Mouse (Mus musculus) hindbrain, embryonic 12.5 days (tissue): ENCODE data around the gene Adh1. TPM values are rescaled to one million over a fixed set of nuclear protein-coding genes. Genes with fewer than 3 reads are reported as not detected.

ENCODE experiments used
- ATAC-seq: fragments of 200-750 bp; cut with Nextera tagmentation; 2 replicates; pipeline ENCODE4 v1.8.0; 2017; ENCODE audit warnings: moderate TSS enrichment; ENCODE audit not compliant: low FRiP score
- H3K27ac ChIP-seq: fragments of 300-500 bp; sonication (generic); 2 replicates; pipeline ENCODE4 v1.5.1; 2016; ENCODE audit warnings: mild to moderate bottlenecking
- H3K27me3 ChIP-seq: fragments of 300-500 bp; sonication (generic); 2 replicates; pipeline ENCODE4 v1.6.1; 2016; ENCODE audit warnings: mild to moderate bottlenecking
- H3K36me3 ChIP-seq: fragments of 300-500 bp; sonication (generic); 2 replicates; pipeline ENCODE4 v1.6.1; 2016; ENCODE audit warnings: mild to moderate bottlenecking
- H3K4me1 ChIP-seq: fragments of 300-500 bp; sonication (generic); 2 replicates; pipeline ENCODE4 v1.6.1; 2016
- H3K4me2 ChIP-seq: fragments of 300-500 bp; sonication (generic); replicated peaks from 2 replicates; pipeline ENCODE4 v1.6.1; 2016; ENCODE audit warnings: mild to moderate bottlenecking
- H3K4me3 ChIP-seq: fragments of 300-500 bp; sonication (generic); 2 replicates; pipeline ENCODE4 v1.5.1; 2016; ENCODE audit warnings: mild to moderate bottlenecking
- H3K9ac ChIP-seq: fragments of 300-500 bp; sonication (generic); 2 replicates; pipeline ENCODE4 v1.6.1; 2016; ENCODE audit warnings: mild to moderate bottlenecking, moderate library complexity
- H3K9me3 ChIP-seq: fragments of 300-500 bp; sonication (generic); replicated peaks from 2 replicates; pipeline ENCODE4 v1.6.1; 2016; ENCODE audit warnings: mild to moderate bottlenecking
- WGBS: fragments of 180-500 bp; shearing (Covaris S2); methylation state at CpG from one replicate; pipeline ENCODE4 v1.1.7; 2016; 5-methylcytosine and 5-hydroxymethylcytosine counted together
- polyA plus RNA-seq: library from polyadenylated mRNA; unstranded; fragments of >200 nt; fragmentation: Nextera tagmentation; extraction: Ambion mirVana; gene quantifications from 2 replicates; pipeline ENCODE4 v1.2.1, GENCODE M21; 2016

The Adh1 gene
- polyA plus RNA-seq, 1 experiment from 2014 or later = 0.39 TPM

DNA sequence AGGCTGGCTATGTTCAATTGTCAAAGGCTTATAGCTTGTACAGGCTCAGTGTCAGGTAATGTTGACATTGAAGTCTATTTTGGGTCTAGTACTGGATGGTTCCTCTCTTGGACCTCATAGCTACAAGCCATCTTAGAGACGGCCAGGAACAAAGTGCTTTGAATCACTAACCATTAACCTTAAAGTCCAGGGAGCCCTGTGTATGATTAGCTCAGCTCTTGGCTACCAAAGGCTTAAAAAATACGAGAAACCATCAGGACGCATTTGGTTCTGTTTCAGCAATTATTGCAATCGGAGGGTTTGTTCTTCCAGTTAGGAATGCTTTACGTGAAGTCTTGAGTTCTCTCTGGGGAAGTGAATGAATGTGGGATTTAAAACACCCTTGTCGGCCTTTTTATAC, 17.9 kb upstream of the Adh1 start:
- Histone ChIP-seq H3K27me3 (no peaks in the 10 kb centered on the region), H3K4me1 (no peaks in the 10 kb centered on the region), H3K36me3 (no peaks in the 10 kb centered on the region), H3K27ac (no peak overlapping the region), H3K4me2 (no peak overlapping the region), H3K9ac (no peak overlapping the region), H3K4me3 (no peak overlapping the region), H3K9me3 (no peaks in the 10 kb centered on the region)
- WGBS = 83% methylated on average over 6 of the region's 6 CpGs
- ATAC-seq = no peak

DNA sequence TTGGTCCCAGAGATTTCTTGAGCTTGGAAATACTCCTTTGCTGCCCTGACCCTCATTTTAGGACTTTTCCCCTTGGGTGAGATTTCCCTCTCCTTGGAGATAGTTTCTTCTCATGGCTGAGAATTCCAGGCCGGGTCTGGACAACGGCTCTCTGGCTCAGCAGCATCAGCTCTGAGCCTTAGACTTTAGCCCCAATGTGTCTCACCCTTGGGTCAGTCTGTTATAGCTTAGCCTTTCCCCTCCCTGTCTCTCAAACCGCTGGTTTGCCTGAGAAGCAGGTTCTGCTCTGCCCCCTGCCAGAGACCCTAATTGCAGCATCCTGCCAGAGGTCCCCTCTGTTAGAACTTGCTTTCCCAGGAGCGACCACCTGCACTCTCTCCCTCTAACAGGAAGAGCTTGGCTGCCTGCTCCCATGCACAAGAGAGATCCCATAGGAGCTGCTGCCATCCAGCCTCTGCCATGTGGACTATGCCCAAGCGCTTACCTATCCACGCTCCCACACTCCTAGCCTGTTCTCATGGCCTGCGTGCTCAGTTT, 16.4 kb upstream of the Adh1 start:
- Histone ChIP-seq H3K36me3 (no peaks in the 10 kb centered on the region), H3K9me3 (no peaks in the 10 kb centered on the region), H3K27me3 (no peaks in the 10 kb centered on the region), H3K4me2 (no peak overlapping the region), H3K4me3 (no peak overlapping the region), H3K9ac (no peak overlapping the region), H3K27ac (no peak overlapping the region), H3K4me1 (no peaks in the 10 kb centered on the region)
- no peak for ATAC-seq
- whole genome bisulfite sequencing = 69% methylated on average over 7 of the region's 7 CpGs

DNA sequence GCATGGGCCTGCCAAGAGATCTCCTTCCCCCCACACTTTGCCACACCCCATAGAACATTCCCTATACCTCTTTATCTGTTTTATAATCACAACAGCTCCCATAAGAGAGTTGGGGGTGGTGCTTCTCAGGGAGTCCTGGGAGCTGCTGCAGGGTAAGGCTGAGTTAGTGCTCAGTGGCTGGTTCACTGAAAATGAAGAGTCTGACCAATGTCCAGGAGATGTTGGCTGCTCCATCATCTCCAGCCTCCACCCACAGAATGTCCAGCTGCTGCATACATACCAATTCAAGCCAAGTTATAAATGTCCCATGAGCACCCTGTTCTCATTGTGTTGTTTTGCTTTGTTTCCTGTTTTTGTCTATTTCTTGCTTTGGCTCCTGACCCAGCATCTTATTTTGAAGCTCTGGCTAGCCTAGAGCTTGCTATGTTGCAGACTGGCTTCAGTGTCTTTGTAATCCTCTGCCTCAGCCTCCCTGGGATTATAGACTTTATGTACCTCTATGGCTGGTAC, 14.2 kb upstream of the Adh1 start:
- no peak overlapping the region for H3K27ac ChIP-seq
- no peaks in the 10 kb centered on the region for H3K4me1 ChIP-seq
- H3K9ac ChIP-seq = no peak overlapping the region
- H3K9me3 ChIP-seq = no peaks in the 10 kb centered on the region
- H3K36me3 ChIP-seq = no peaks in the 10 kb centered on the region
- no peak for ATAC-seq
- H3K27me3 ChIP-seq = no peaks in the 10 kb centered on the region
- H3K4me3 ChIP-seq = no peak overlapping the region
- H3K4me2 ChIP-seq = no peak overlapping the region

DNA sequence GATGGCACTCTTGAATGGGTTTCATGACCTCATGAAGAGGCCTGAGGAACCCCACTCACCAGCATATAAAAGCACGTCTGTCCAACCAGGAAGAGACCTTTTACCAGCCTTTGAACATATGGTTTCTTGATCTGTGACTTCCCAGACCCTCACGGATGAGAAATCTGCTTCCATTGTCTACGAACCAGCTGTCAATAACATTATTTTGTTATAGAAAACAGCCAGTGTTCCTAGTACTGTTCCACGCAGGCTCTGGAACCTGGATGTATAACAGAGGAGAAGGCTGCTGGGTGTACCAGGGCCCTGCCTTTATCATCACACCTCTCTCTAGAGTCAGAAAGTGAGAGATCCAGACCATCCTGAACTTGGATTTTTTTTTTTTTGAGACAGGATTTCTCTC, 13.6 kb upstream of the Adh1 start:
- Histone ChIP-seq H3K27ac (no peak overlapping the region), H3K9me3 (no peaks in the 10 kb centered on the region), H3K4me1 (no peaks in the 10 kb centered on the region), H3K36me3 (no peaks in the 10 kb centered on the region), H3K4me2 (no peak overlapping the region), H3K4me3 (no peak overlapping the region), H3K27me3 (no peaks in the 10 kb centered on the region), H3K9ac (no peak overlapping the region)
- WGBS = 80% methylated on average over 4 of the region's 4 CpGs
- no peak for ATAC-seq

DNA sequence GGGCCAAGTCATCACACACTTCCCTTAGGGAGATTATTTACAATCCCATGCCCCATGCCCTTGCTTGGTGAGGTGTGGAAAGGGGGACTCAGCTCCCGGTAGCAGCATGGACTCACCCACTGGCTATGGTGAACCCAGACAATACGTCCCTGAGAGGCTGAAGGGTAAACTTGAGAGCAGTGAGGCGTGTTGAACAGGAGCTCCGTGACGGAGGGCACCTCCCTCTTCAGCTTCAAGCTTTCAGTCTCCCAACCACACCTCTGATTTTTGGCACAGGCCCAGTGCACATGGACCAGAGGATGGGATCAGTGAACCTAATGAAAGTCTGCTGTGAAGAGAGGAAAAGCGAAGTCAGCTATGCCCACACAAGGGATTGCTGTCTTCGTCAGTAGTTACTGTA, 12.8 kb upstream of the Adh1 start:
- Histone ChIP-seq H3K27me3 (no peaks in the 10 kb centered on the region), H3K4me1 (no peaks in the 10 kb centered on the region), H3K4me2 (no peak overlapping the region), H3K27ac (no peak overlapping the region), H3K9me3 (no peaks in the 10 kb centered on the region), H3K36me3 (no peaks in the 10 kb centered on the region), H3K9ac (no peak overlapping the region), H3K4me3 (no peak overlapping the region)
- 74% methylated on average over 7 of the region's 7 CpGs for WGBS
- ATAC-seq = no peak

DNA sequence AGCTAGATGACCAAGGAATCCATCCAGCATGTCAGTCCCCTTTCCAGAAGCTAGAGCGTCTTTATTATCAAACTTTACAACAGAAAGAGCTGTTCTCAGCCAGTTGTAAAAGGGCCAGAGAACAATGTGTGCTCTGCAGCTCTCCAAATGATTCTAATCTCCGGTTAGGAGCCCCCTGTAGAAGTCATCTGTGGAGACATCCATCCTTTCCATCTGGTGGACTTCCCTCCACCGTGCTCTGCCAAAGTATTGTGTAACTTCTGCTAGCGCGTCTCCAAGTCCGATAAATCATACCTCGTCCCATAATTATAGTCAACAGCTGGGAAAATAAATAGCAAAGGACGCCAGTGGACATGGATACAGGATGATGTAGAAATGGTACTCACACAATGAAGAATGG, 12.0 kb upstream of the Adh1 start:
- Histone ChIP-seq H3K27me3 (no peaks in the 10 kb centered on the region), H3K36me3 (no peaks in the 10 kb centered on the region), H3K4me2 (no peak overlapping the region), H3K4me3 (no peak overlapping the region), H3K9me3 (no peaks in the 10 kb centered on the region), H3K27ac (no peak overlapping the region), H3K4me1 (no peaks in the 10 kb centered on the region), H3K9ac (no peak overlapping the region)
- 91% methylated on average over 8 of the region's 8 CpGs for WGBS
- ATAC-seq = no peak

DNA sequence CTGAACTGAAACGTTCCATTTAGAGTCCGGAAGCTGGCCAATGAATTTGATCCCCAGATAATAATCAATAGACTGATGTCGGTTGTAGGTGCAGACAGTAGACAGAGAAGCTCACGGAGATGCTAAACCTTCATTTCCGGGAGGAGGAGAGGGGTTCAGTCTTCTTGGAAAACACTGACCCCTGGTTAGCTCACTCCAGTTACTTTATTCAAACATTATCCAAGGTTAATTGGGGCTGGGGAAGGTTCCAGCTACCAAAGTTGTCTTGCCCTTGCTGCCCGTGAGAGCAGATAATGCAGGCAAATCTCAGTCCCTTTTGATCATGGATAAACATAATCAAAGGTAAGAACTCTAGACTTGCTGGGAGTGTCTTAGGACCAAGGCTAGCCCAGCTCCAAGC, 9.6 kb upstream of the Adh1 start:
- no peaks in the 10 kb centered on the region for H3K4me1 ChIP-seq
- 84% methylated on average over 6 of the region's 6 CpGs for WGBS
- no peak overlapping the region for H3K9ac ChIP-seq
- H3K27me3 ChIP-seq = no peaks in the 10 kb centered on the region
- H3K36me3 ChIP-seq = no peaks in the 10 kb centered on the region
- H3K4me2 ChIP-seq = no peak overlapping the region
- no peak overlapping the region for H3K27ac ChIP-seq
- ATAC-seq = no peak
- no peak overlapping the region for H3K4me3 ChIP-seq
- no peaks in the 10 kb centered on the region for H3K9me3 ChIP-seq

DNA sequence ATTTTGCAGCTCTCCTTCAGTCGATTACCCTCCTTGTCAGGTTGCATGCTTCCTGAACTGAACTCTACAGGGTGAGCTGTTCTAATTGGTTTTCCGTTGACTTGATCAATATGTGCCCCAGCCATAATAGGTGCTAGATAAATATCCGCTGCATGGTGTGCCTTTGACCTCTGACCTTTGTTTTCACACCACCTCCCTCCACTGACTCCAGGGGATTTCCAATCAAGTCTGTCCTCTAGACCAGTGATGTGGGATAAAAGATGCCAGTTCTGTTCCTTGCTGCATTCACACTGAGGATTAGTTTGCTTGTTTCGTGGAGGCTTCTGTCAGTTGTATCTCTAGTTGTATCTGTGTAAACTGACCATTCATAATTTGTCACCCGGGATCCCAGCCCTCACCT, 6.6 kb upstream of the Adh1 start:
- Histone ChIP-seq H3K9ac (no peak overlapping the region), H3K4me2 (no peak overlapping the region), H3K36me3 (no peaks in the 10 kb centered on the region), H3K27me3 (no peaks in the 10 kb centered on the region), H3K4me1 (no peaks in the 10 kb centered on the region), H3K4me3 (no peak overlapping the region), H3K9me3 (no peaks in the 10 kb centered on the region), H3K27ac (no peak overlapping the region)
- no peak for ATAC-seq
- 58% methylated on average over 5 of the region's 5 CpGs for WGBS

DNA sequence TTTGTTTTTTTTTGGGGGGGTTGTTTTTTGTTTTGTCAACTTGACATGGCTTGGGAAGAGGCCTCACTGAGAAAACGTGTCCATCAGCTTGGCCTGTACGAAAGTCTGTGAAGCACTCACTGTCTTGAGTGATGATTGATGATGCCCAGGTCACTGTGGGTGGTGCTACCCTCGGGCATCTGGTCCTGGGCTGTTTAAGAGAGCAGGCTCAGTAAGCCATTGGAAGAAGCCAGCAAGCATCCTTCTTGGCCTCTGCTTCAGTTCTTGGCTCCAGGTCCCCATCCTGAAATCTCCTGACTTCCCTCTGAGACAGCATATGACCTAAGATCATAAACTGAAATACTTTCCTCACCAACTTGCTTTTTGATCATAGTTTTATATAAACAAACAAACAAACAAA, 5.4 kb upstream of the Adh1 start:
- ATAC-seq = no peak

DNA sequence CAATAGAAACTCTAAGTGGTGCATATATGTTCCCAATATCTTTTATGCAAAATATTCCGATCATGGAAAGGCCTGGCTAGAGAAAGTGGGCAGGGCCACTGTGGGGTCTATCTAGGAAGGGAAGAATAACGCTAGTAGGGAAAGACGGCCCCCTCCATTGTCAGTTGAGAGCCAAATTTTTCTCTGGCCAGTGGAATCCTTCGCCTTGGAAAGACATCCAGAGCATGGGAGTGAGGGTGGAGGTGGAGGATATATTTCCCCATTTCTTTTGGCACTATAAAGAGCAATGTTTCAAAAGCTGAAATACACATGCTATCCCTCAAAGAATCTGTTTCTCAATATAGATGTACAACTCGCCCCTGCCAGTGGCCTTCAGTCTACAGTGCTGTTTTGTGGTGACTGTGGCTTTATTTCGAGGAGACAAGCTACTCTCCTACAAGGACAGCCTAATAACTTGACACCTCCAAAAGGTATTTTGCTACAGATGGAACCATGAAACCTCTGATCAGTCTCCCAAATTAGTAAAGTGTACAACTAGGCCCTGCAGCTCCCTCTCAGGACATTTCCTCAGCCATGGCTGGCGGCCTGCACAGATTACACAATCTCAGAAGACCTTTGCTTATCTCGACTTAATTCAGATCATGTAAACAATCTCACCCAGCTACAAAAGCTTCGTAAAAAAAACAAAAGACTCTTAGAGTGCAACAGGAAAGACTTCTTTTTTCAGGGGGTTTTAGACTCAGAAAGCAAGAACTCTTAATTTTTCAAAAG, 4.8 kb upstream of the Adh1 start:
- Histone ChIP-seq H3K27me3 (no peaks in the 10 kb centered on the region), H3K9me3 (no peaks in the 10 kb centered on the region), H3K36me3 (no peaks in the 10 kb centered on the region), H3K4me2 (no peak overlapping the region), H3K4me1 (no peaks in the 10 kb centered on the region), H3K4me3 (no peak overlapping the region), H3K9ac (no peak overlapping the region), H3K27ac (no peak overlapping the region)
- no peak for ATAC-seq
- 81% methylated on average over 9 of the region's 9 CpGs for WGBS

More for the DNA sequence above, 5.4 kb upstream of the Adh1 start:
- Histone ChIP-seq H3K27me3 (no peaks in the 10 kb centered on the region), H3K36me3 (no peaks in the 10 kb centered on the region), H3K4me3 (no peak overlapping the region), H3K4me1 (no peaks in the 10 kb centered on the region), H3K9me3 (no peaks in the 10 kb centered on the region), H3K9ac (no peak overlapping the region), H3K27ac (no peak overlapping the region), H3K4me2 (no peak overlapping the region)
- 34% methylated on average over 3 of the region's 3 CpGs for WGBS

DNA sequence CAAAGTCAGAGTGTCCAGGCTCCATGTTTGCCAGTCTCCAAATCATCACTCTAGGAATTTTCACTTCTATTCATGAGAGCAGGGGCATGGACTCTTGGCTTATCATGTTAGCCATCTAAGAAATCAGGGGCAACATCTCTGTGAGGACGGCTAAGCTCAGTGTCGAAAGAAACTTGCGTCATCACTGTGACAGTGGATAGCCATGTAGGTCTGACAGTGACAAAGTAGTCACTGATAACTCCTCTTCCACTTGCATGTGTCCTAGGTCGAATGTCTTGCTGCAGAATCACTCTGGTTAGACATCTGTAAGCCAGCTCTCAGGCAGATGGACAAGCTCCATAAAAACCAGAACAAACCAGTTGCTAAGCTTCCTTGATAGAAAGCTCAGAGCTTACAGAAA, 1.8 kb downstream of the Adh1 start:
- Histone ChIP-seq H3K4me1 (no peaks in the 10 kb centered on the region), H3K36me3 (no peaks in the 10 kb centered on the region), H3K4me3 (no peak overlapping the region), H3K27me3 (no peaks in the 10 kb centered on the region), H3K9me3 (no peaks in the 10 kb centered on the region), H3K9ac (no peak overlapping the region), H3K27ac (no peak overlapping the region), H3K4me2 (no peak overlapping the region)
- 79% methylated on average over 4 of the region's 4 CpGs for WGBS
- no peak for ATAC-seq

DNA sequence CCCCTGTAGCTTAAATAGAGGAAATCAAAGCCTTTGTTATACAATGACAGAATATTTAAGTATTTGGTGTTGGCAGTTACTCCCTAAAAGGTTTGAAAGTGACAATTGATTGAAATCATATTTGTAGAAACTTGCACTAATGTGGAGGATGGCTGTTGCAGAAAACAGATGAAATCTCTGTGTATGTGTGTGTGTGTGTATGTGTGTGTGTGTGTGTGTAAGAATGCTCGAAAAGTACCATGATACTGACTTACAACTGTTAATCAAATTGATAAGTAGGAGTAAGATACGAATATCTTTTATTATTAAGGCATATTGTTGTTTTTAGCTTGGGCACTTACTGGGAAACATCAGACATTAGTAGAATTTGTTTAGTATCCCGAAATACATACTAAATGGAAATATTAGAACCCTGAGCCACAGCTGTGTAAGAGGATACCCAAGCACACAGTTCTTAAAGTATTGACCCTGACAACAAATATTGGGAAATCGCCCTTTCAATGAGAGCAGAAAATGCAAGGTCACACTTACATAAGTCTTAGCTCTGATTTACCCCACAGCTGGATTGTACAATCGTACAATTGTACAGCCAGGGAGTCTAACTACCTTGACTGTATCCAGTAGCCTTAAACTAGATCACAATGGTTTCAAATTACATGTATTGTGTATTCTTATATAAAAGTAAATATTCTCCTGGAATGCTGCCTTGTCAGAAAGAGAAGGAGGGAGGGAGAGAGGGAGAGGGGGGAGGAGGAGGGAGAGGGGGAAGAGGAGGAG, 2.6 kb downstream of the Adh1 start:
- no peaks in the 10 kb centered on the region for H3K27me3 ChIP-seq
- H3K4me2 ChIP-seq = no peak overlapping the region
- H3K4me1 ChIP-seq = no peaks in the 10 kb centered on the region
- 82% methylated on average over 5 of the region's 5 CpGs for WGBS
- H3K4me3 ChIP-seq = no peak overlapping the region
- no peak overlapping the region for H3K27ac ChIP-seq
- H3K36me3 ChIP-seq = no peaks in the 10 kb centered on the region
- no peak overlapping the region for H3K9ac ChIP-seq
- no peaks in the 10 kb centered on the region for H3K9me3 ChIP-seq
- ATAC-seq = no peak
